8 mouse cellular contexts compared by ENCODE assay signal in genomic region chr3:97941440-97942259, GRCm38 (mm10). TPM values are rescaled to one million over a fixed set of nuclear protein-coding genes. Genes with fewer than 3 reads are reported as not detected.
DNase-seq lines count a peak whose midpoint lies in the region; ATAC-seq lines count a peak whose summit lies in the region.

No protein-coding gene starts in this region.

- peak overlapping the region; percentile 62 for H3K27ac ChIP-seq in liver, embryonic 11.5 days (ENCODE audit: low read depth, low read length)

- H3K27me3 ChIP-seq in megakaryocyte, embryonic 14.5 days (replicated peaks) = no peaks in the 10 kb centered on the region
- no peaks in the 10 kb centered on the region for H3K27me3 ChIP-seq in liver, embryonic 11.5 days (replicated peaks; ENCODE audit: control insufficient read depth, insufficient read depth, low read length)

- 20% methylated on average over 11 of the region's 11 CpGs for WGBS in liver, embryonic 11.5 days

- peaks cover 89% of the 10 kb centered on the region for H3K4me1 ChIP-seq in megakaryocyte, embryonic 14.5 days
- peaks cover 63% of the 10 kb centered on the region for H3K4me1 ChIP-seq in liver, embryonic 11.5 days (replicated peaks; ENCODE audit: control insufficient read depth, insufficient read depth, low read length)

- DNase-seq in embryo, embryonic 10 days (ENCODE audit: low spot score) = peak; percentile 21
- DNase-seq in embryo, embryonic 11 days = no peak
- no peak for DNase-seq in liver, embryonic 11.5 days (ENCODE audit: low spot score)
- DNase-seq in telencephalon, adult 2 months (ENCODE audit: low read depth, low spot score) = peak; percentile 55
- no peak for DNase-seq in cerebellum, adult 11-12 months
- DNase-seq in layer of hippocampus, postnatal 10 days (ENCODE audit: low spot score in 2 of 2) = no peak

- H3K4me2 ChIP-seq in liver, embryonic 11.5 days = peak overlapping the region; percentile 64

- peak overlapping the region; percentile 54 for H3K9ac ChIP-seq in liver, embryonic 11.5 days (ENCODE audit: low read depth, low read length)

- ATAC-seq in megakaryocyte, adult 5-6 weeks (ENCODE audit: poor library complexity, severe bottlenecking) = no peak
- ATAC-seq in liver, embryonic 11.5 days (replicated peaks; ENCODE audit: low FRiP score) = 0 out of 2 replicates have a peak, but pooled peaks have one; percentile 21

- H3K36me3 ChIP-seq in megakaryocyte, embryonic 14.5 days (replicated peaks; ENCODE audit: low read length) = no peaks in the 10 kb centered on the region
- H3K36me3 ChIP-seq in liver, embryonic 11.5 days (ENCODE audit: control insufficient read depth, insufficient read depth, low read length) = no peaks in the 10 kb centered on the region

- H3K9me3 ChIP-seq in megakaryocyte, embryonic 14.5 days = no peaks in the 10 kb centered on the region
- H3K9me3 ChIP-seq in liver, embryonic 11.5 days (ENCODE audit: control insufficient read depth, low read length) = no peaks in the 10 kb centered on the region

- H3K4me3 ChIP-seq in megakaryocyte, embryonic 14.5 days (replicated peaks) = peak overlapping the region; percentile 89
- H3K4me3 ChIP-seq in liver, embryonic 11.5 days (ENCODE audit: low read depth, low read length) = peak overlapping the region; percentile 36

RNA-seq across cellular contexts. Expression of gene Sec22b, which starts 40.7 kb away (rescaled TPM):
- 34.0 and 73.4 TPM in 2 replicates for polyA plus RNA-seq in megakaryocyte, embryonic 14.5 days (2012; ENCODE audit: insufficient read depth, low replicate concordance)
- total RNA-seq in megakaryocyte, adult 5-6 weeks (2015) = 83.9 and 98.2 TPM in 2 replicates
- 51.7 and 69.2 TPM in 2 replicates for total RNA-seq in megakaryocyte, adult 5-6 weeks (2017)
- 109 and 113 TPM in 2 replicates for polyA plus RNA-seq in liver, embryonic 11.5 days (2014; fragmentation: Nextera tagmentation; extraction: Ambion mirVana)
- total RNA-seq in layer of hippocampus, postnatal 10 days (2021) = 10 to 100 TPM; 60.9 to 66.3 TPM

RNA-seq across cellular contexts. Expression of gene Pde4dip, which starts 53.1 kb away (rescaled TPM):
- 0.38 TPM in 1 of 2 replicates, not detected in the other for polyA plus RNA-seq in megakaryocyte, embryonic 14.5 days (2012; ENCODE audit: insufficient read depth, low replicate concordance)
- total RNA-seq in megakaryocyte, adult 5-6 weeks (2015) = 7.5 and 7.9 TPM in 2 replicates
- total RNA-seq in megakaryocyte, adult 5-6 weeks (2017) = 10.9 and 14.4 TPM in 2 replicates
- 16.8 and 16.9 TPM in 2 replicates for polyA plus RNA-seq in liver, embryonic 11.5 days (2014; fragmentation: Nextera tagmentation; extraction: Ambion mirVana)
- 100 to 1,000 TPM; 221 to 232 TPM for total RNA-seq in layer of hippocampus, postnatal 10 days (2021)

Comparison
In these comparisons a context has a peak if more than half of its experiments do, and no peak if none do; other contexts are left out.
1. DNase-seq: peak in embryo, embryonic 10 days (single experiment) and telencephalon, adult 2 months (single experiment); none in embryo, embryonic 11 days (single experiment), liver, embryonic 11.5 days (single experiment), cerebellum, adult 11-12 months (single experiment) and layer of hippocampus, postnatal 10 days (0 of 2).
2. RNA of gene Pde4dip, which starts 53.1 kb away (total RNA-seq): 221 to 232 TPM in layer of hippocampus, postnatal 10 days; 7.5 to 14.4 TPM in megakaryocyte, adult 5-6 weeks; every median in the first group is over 10 times any median in the second.